Mouse (Mus musculus) neural tube, embryonic 11.5 days (tissue): ENCODE data around the gene Dock8. TPM values are rescaled to one million over a fixed set of nuclear protein-coding genes. Genes with fewer than 3 reads are reported as not detected.

Source experiments
- ATAC-seq: fragments of 200-750 bp; cut with Nextera tagmentation; 2 replicates; pipeline ENCODE4 v1.8.0; 2017; ENCODE audit warnings: moderate number of reproducible peaks, mild to moderate bottlenecking, moderate TSS enrichment, moderate library complexity; ENCODE audit not compliant: insufficient read depth, low FRiP score, low TSS enrichment
- DNase-seq: peaks from one replicate; pipeline ENCODE4 v3.0.0-alpha.2; 2015; ENCODE audit warnings: low spot score
- H3K27ac ChIP-seq: fragments of 300-500 bp; sonication (generic); 2 replicates; pipeline ENCODE4 v1.5.1; 2014; ENCODE audit warnings: low read depth, mild to moderate bottlenecking, low read length
- H3K27me3 ChIP-seq: fragments of 300-500 bp; sonication (generic); 2 replicates; pipeline ENCODE4 v1.6.1; 2014; ENCODE audit warnings: mild to moderate bottlenecking, low read length, mixed read lengths; ENCODE audit not compliant: control insufficient read depth, insufficient read depth
- H3K36me3 ChIP-seq: fragments of 300-500 bp; sonication (generic); 2 replicates; pipeline ENCODE4 v1.6.1; 2014; ENCODE audit warnings: mild to moderate bottlenecking, low read length, moderate library complexity, mixed read lengths; ENCODE audit not compliant: control insufficient read depth, insufficient read depth
- H3K4me1 ChIP-seq: fragments of 300-500 bp; sonication (generic); 2 replicates; pipeline ENCODE4 v1.6.1; 2014; ENCODE audit warnings: low read length, mixed read lengths; ENCODE audit not compliant: control insufficient read depth, insufficient read depth
- H3K4me2 ChIP-seq: fragments of 300-500 bp; sonication (generic); 2 replicates; pipeline ENCODE4 v1.6.1; 2014; ENCODE audit warnings: low read depth, mild to moderate bottlenecking, moderate library complexity
- H3K4me3 ChIP-seq: fragments of 300-500 bp; sonication (generic); 2 replicates; pipeline ENCODE4 v1.5.1; 2014; ENCODE audit warnings: low read depth, low read length
- H3K9ac ChIP-seq: fragments of 300-500 bp; sonication (generic); 2 replicates; pipeline ENCODE4 v1.6.1; 2014; ENCODE audit warnings: mild to moderate bottlenecking, low read length
- H3K9me3 ChIP-seq: fragments of 300-500 bp; sonication (generic); 2 replicates; pipeline ENCODE4 v1.6.1; 2016; ENCODE audit warnings: low read length; ENCODE audit not compliant: control insufficient read depth
- WGBS: fragments of 180-500 bp; shearing (Covaris S2); extraction: QIAGEN DNeasy Blood & Tissue Kit; methylation state at CpG from one replicate; pipeline ENCODE4 v1.1.7; 2014; 5-methylcytosine and 5-hydroxymethylcytosine counted together
- polyA plus RNA-seq: library from polyadenylated mRNA; unstranded; fragments of >200 nt; fragmentation: Nextera tagmentation; extraction: Ambion mirVana; gene quantifications from 2 replicates; pipeline ENCODE4 v1.2.1, GENCODE M21; 2014

The Dock8 gene
- polyA plus RNA-seq, 1 experiment from 2014 or later: 1.4 TPM

DNA sequence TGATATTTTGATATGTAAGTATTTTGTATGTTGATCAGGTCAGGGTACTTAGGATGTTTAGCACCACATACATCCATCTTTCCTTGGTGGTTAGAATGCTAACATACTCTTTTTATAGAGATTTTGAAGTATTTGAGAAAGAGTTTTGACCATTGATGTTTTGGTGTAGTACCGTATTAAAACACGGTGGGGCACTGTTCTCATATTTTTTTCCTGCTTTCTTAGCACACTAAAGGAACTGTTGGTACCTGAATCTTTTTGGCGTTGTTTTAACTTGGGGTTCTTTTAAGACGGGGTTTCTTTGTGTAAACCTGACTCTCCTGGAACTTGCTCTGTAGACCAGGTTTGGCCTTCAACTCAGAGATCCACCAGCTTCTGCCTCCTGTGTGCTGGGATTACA lies 133.0 kb downstream of the Dock8 start:
- Histone ChIP-seq H3K4me3 (no peak overlapping the region), H3K27me3 (no peaks in the 10 kb centered on the region), H3K36me3 (no peaks in the 10 kb centered on the region), H3K9ac (no peak overlapping the region), H3K27ac (no peak overlapping the region), H3K4me1 (no peaks in the 10 kb centered on the region), H3K4me2 (no peak overlapping the region), H3K9me3 (no peaks in the 10 kb centered on the region)
- whole genome bisulfite sequencing: 19% methylated on average over 4 of the region's 4 CpGs
- no peak for DNase-seq
- no peak for ATAC-seq

DNA sequence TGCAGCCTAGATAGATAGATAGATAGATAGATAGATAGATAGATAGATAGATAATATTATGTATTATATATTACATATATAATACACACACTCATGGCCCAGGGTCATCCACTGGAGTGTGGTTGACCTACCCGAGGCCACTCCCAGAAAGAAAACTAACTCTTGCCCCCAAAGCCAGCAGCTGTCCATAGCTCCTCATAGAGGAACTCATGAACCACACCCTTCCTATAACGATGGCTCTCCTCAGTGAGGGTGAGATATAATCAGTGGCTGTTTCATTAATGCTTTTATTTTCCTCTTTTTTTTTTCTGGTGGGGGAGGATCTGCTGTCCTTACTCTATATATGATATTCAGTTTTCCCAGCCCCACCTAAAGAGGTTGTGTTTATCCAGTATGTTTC lies 134.6 kb downstream of the Dock8 start:
- H3K9me3 ChIP-seq: no peaks in the 10 kb centered on the region
- no peak overlapping the region for H3K4me3 ChIP-seq
- DNase-seq (no peak), ATAC-seq (no peak)
- no peaks in the 10 kb centered on the region for H3K4me1 ChIP-seq
- H3K36me3 ChIP-seq: no peaks in the 10 kb centered on the region
- WGBS: 76% methylated on average over 2 of the region's 2 CpGs
- no peak overlapping the region for H3K9ac ChIP-seq
- H3K4me2 ChIP-seq: no peak overlapping the region
- no peak overlapping the region for H3K27ac ChIP-seq
- H3K27me3 ChIP-seq: no peaks in the 10 kb centered on the region

DNA sequence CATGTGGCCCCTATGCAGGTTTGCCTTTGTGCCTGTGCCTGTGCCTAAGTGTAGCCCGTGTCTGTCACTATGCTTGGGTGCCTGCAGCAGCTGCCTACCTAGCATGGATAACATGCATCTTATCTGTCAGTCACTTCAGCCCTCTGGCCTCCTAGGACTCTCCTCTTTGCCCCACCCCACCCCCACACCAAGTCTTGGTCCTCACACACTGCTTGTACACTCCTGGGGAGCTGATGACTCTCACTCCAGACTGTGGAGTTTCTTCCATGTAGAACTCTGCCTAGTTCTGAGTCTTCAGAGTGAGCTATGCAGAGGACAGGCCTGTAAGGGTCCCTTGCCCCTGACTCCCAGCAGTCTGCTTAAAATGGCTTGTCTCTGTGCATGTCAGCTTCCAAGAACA lies 136.8 kb downstream of the Dock8 start:
- WGBS: 81% methylated on average over 1 of the region's 1 CpGs
- H3K4me2 ChIP-seq: no peak overlapping the region
- H3K9ac ChIP-seq: no peak overlapping the region
- DNase-seq (no peak), ATAC-seq (no peak)
- no peak overlapping the region for H3K27ac ChIP-seq
- H3K4me3 ChIP-seq: no peak overlapping the region
- no peaks in the 10 kb centered on the region for H3K27me3 ChIP-seq
- H3K9me3 ChIP-seq: no peaks in the 10 kb centered on the region
- no peaks in the 10 kb centered on the region for H3K36me3 ChIP-seq
- H3K4me1 ChIP-seq: no peaks in the 10 kb centered on the region

DNA sequence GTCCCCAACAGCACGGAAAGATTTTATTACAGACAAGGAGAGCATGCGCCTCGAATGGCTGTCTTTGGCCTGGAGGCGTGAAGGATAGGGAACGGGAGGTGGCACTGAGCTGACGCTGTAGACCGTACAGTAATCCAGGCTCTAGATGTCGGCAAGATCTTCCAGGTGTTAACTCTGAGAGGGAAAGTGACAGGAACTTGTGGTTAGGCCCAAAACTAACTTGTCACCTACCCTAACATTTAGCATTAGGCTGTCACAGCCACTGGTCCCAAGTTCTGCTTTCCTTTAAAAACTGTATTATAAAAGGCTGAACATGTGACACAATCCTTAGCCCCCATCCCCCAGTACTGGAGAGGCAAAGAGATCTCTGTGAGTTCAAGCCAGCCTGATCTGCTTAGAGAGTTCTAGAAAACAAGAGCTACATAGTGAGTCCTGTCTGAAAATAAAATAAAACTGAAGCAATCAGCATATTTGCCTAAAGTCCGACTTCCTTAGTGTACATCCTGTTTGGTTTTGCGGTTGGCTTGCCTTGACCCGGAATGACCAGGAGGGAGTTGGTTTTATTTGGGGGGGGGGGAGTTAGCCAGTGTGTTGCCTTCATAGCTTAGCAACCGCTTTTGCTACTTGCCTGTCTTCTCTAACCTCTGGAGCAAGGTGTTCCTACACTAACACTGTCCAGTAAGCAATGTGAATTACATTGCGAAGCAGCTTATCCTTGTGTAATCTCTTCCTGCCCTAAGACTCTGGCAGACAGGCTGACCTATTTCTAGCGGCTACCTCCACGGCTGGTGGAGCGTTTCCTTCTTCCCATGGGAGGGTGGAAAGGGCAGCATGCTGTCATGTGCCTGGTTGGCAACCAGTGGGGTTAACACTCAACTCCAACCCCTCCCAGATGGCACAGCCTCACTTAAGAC lies 138.8 kb downstream of the Dock8 start:
- no peak for DNase-seq
- no peak overlapping the region for H3K4me2 ChIP-seq
- no peaks in the 10 kb centered on the region for H3K9me3 ChIP-seq
- no peaks in the 10 kb centered on the region for H3K27me3 ChIP-seq
- no peak overlapping the region for H3K4me3 ChIP-seq
- no peak overlapping the region for H3K9ac ChIP-seq
- H3K27ac ChIP-seq: no peak overlapping the region
- ATAC-seq: no peak
- H3K36me3 ChIP-seq: no peaks in the 10 kb centered on the region
- 86% methylated on average over 16 of the region's 16 CpGs for WGBS
- H3K4me1 ChIP-seq: no peaks in the 10 kb centered on the region

DNA sequence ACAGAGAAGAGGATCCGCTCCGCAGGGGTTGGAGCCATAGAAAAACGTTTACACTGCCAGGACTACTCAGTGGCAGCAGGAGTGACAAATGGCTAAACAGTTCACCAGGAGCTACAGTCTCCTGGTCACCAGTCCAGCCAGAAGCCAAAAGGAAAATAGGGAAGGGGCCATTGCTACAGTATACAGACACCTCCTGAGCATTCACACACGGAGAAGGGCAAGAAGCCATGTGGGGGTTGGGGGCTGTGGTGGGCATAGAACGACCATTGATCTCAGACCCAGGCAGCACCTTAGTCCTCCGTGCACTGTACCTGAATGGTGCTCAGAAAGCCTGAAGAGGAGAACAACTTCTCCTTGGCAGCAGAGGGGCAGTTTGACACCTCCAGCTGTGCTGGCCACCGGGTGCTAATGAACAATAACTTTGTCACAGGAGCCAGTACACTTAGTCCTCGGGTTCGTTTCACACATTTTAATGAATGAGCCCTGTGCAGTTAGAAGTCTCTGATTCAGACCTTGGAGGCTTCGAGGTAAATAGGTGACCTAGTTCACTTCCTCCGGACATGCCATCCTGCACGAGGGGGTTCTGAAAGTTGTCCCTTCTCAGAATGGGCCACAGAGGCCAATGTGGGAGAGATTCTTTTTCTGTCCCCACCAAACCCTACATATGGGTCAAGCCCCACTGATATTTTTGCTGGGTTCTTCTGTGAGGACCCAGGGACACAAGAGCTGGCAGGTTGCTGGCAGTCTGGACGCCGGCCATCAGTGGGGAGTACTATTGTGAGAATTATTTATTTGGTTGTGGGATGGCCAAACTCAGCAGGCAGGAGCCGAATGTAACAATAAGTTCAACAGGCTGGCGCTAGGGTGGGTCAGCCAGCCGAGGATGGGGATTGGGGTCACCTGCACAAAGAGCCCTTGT lies 145.0 kb downstream of the Dock8 start:
- 32% methylated on average over 17 of the region's 17 CpGs for WGBS
- Histone ChIP-seq H3K27me3 (0 out of 2 replicates have a peak, but pooled peaks cover 3% of the 10 kb centered on the region), H3K9me3 (no peaks in the 10 kb centered on the region), H3K4me1 (peaks cover 8% of the 10 kb centered on the region; the same call in 1 of the 2 replicates), H3K9ac (no peak overlapping the region), H3K36me3 (no peaks in the 10 kb centered on the region), H3K4me3 (no peak overlapping the region), H3K27ac (no peak overlapping the region), H3K4me2 (no peak overlapping the region)
- ATAC-seq (no peak), DNase-seq (no peak)

DNA sequence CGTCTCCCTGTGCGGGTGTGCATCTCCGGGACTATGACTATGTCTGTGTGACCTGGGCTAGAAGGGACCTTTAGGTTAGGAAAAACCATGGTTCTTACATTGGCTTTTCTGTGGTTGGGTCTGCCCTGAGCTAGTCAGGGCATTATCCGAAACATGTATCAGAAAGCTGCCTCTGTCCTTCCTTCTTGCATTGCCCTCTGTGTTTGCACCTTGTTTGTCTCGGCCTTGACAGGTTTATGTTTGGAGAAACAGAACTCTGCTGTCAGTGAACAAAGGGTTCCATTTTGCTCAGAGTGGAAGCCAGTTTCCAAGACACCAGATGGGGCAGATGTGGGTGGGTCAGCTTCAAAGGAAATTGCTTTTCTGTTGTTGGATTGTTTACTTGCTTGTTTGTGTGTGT lies 145.8 kb downstream of the Dock8 start:
- Histone ChIP-seq H3K9me3 (no peaks in the 10 kb centered on the region), H3K4me1 (peaks cover 8% of the 10 kb centered on the region; the same call in 1 of the 2 replicates), H3K27ac (no peak overlapping the region), H3K9ac (no peak overlapping the region), H3K4me3 (no peak overlapping the region), H3K36me3 (no peaks in the 10 kb centered on the region), H3K27me3 (0 out of 2 replicates have a peak, but pooled peaks cover 3% of the 10 kb centered on the region), H3K4me2 (no peak overlapping the region)
- DNase-seq (no peak), ATAC-seq (no peak; the same call in 1 of the 2 replicates)
- WGBS: 39% methylated on average over 5 of the region's 5 CpGs

DNA sequence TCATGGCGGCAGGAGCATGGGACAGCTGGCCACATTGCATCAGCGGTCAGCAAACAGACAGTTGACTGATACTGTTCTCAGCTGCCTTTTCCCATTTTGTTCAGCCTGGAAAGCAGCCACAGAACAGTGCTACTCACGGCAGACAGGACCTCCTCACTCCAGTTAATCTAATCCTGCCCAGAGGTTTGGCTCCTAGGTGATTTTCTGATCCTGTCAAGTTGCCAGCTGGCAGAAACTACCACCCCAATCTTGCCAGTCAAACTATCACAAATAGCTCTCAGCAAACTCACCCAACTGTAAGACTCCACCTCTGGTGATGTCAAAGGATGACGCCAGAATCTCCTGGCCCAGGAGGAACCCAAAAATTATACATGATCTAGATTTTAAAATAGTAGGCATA lies 146.8 kb downstream of the Dock8 start:
- Histone ChIP-seq H3K36me3 (no peaks in the 10 kb centered on the region), H3K4me2 (no peak overlapping the region), H3K9ac (no peak overlapping the region), H3K9me3 (no peaks in the 10 kb centered on the region), H3K27me3 (0 out of 2 replicates have a peak, but pooled peaks cover 3% of the 10 kb centered on the region), H3K4me3 (no peak overlapping the region), H3K4me1 (peaks cover 8% of the 10 kb centered on the region; the same call in 1 of the 2 replicates), H3K27ac (no peak overlapping the region)
- no peak for ATAC-seq
- no peak for DNase-seq
- WGBS: 88% methylated on average over 4 of the region's 4 CpGs

DNA sequence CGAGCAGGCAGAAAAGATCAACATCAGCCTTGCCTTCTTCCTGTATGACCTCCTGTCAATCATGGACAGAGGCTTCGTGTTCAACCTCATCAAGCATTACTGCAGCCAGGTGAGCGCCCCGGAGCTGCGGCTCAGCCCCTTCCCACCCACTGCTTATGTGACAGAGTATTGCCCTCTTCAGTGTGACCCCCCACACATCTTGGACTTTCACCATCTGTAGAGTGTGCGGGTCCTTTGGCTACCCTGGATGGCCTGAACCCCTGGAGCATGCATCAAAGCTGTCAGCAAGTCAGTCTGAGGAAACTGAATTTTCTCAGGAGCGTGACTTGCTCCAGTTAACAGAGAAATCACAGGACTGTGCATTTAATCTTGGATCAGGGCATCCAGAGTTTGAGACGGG lies 150.5 kb downstream of the Dock8 start:
- H3K9ac ChIP-seq: no peak overlapping the region
- H3K36me3 ChIP-seq: no peaks in the 10 kb centered on the region
- H3K4me1 ChIP-seq: no peaks in the 10 kb centered on the region; the same call in none of the 2 replicates
- H3K4me2 ChIP-seq: no peak overlapping the region
- ATAC-seq (no peak), DNase-seq (no peak)
- H3K27me3 ChIP-seq: no peaks in the 10 kb centered on the region
- no peak overlapping the region for H3K27ac ChIP-seq
- no peak overlapping the region for H3K4me3 ChIP-seq
- WGBS: 65% methylated on average over 8 of the region's 8 CpGs
- no peaks in the 10 kb centered on the region for H3K9me3 ChIP-seq
